Mouse (Mus musculus): ENCODE results near the gene Parp3.

GRCm38 (mm10) chr9:106478101-106478500 is 1.4 kb upstream of the Parp3 start:
- no peak for TF ChIP-seq GATA1 (IDR thresholded peaks at IDR 0.05; ENCODE audit: low read length)
- TF ChIP-seq TAL1 (IDR thresholded peaks at IDR 0.05; ENCODE audit: low read length), result no peak

Data from erythroblast, embryonic 14.5 days (primary cell).